Mouse (Mus musculus) bone marrow, adult 2 months (tissue): ENCODE data around the gene Ndufb2.

Experiments used
- CTCF ChIP-seq: fragments of 200-500 bp; IDR thresholded peaks from 2 replicates; pipeline ENCODE4 v1.5.1; 2011; ENCODE audit warnings: low read length, control low read depth; ENCODE audit not compliant: control insufficient read depth, insufficient read depth
- POLR2A ChIP-seq: fragments of 200-500 bp; IDR thresholded peaks from 2 replicates; pipeline ENCODE4 v1.6.1; 2011; ENCODE audit warnings: low read depth, mild to moderate bottlenecking, control low read depth, low read length, borderline replicate concordance; ENCODE audit not compliant: control insufficient read depth

GRCm38 (mm10) chr6:39554888-39555647, 37.3 kb upstream of the Ndufb2 start:
- no peak for TF ChIP-seq POLR2A
- no peak for TF ChIP-seq CTCF
